Mouse (Mus musculus) midbrain, embryonic 11.5 days (tissue): ENCODE measurements around the gene Cacna1s. TPM values are rescaled to one million over a fixed set of nuclear protein-coding genes. Genes with fewer than 3 reads are reported as not detected.
A peak's percentile ranks its signal among the peaks of the same experiment; 100 is the strongest.

ENCODE experiments used
- ATAC-seq: fragments of 200-750 bp; cut with Nextera tagmentation; 2 replicates; pipeline ENCODE4 v1.8.0; 2017; ENCODE audit warnings: moderate TSS enrichment, moderate library complexity; ENCODE audit not compliant: low FRiP score
- DNase-seq: peaks from one replicate; pipeline ENCODE4 v3.0.0; 2015; ENCODE audit warnings: low spot score; ENCODE audit errors: missing footprints
- H3K27ac ChIP-seq: fragments of 300-500 bp; sonication (generic); 2 replicates; pipeline ENCODE4 v1.5.1; 2014; ENCODE audit warnings: low read depth, low read length
- H3K27me3 ChIP-seq: fragments of 300-500 bp; sonication (generic); 2 replicates; pipeline ENCODE4 v1.6.1; 2014; ENCODE audit warnings: mild to moderate bottlenecking, low read length, moderate library complexity, mixed read lengths; ENCODE audit not compliant: control insufficient read depth, insufficient read depth
- H3K36me3 ChIP-seq: fragments of 300-500 bp; sonication (generic); 2 replicates; pipeline ENCODE4 v1.6.1; 2014; ENCODE audit warnings: mild to moderate bottlenecking, low read length, moderate library complexity, mixed read lengths; ENCODE audit not compliant: control insufficient read depth, insufficient read depth
- H3K4me1 ChIP-seq: fragments of 300-500 bp; sonication (generic); 2 replicates; pipeline ENCODE4 v1.6.1; 2014; ENCODE audit warnings: low read length; ENCODE audit not compliant: control insufficient read depth, insufficient read depth
- H3K4me2 ChIP-seq: fragments of 300-500 bp; sonication (generic); 2 replicates; pipeline ENCODE4 v1.6.1; 2014; ENCODE audit warnings: mild to moderate bottlenecking, moderate library complexity
- H3K4me3 ChIP-seq: fragments of 300-500 bp; sonication (generic); 2 replicates; pipeline ENCODE4 v1.5.1; 2014; ENCODE audit warnings: low read depth, low read length
- H3K9ac ChIP-seq: fragments of 300-500 bp; sonication (generic); 2 replicates; pipeline ENCODE4 v1.6.1; 2014; ENCODE audit warnings: low read length
- H3K9me3 ChIP-seq: fragments of 300-500 bp; sonication (generic); 2 replicates; pipeline ENCODE4 v1.6.1; 2016; ENCODE audit warnings: low read length; ENCODE audit not compliant: control insufficient read depth
- WGBS: fragments of 180-500 bp; shearing (Covaris S2); extraction: QIAGEN DNeasy Blood & Tissue Kit; methylation state at CpG from one replicate; pipeline ENCODE4 v1.1.7; 2014; 5-methylcytosine and 5-hydroxymethylcytosine counted together
- polyA plus RNA-seq: library from polyadenylated mRNA; unstranded; fragments of >200 nt; fragmentation: Nextera tagmentation; extraction: Ambion mirVana; gene quantifications from 2 replicates; pipeline ENCODE4 v1.2.1, GENCODE M21; 2014

Gene Cacna1s
- polyA plus RNA-seq, 1 experiment from 2014 or later: 0.23 TPM

DNA sequence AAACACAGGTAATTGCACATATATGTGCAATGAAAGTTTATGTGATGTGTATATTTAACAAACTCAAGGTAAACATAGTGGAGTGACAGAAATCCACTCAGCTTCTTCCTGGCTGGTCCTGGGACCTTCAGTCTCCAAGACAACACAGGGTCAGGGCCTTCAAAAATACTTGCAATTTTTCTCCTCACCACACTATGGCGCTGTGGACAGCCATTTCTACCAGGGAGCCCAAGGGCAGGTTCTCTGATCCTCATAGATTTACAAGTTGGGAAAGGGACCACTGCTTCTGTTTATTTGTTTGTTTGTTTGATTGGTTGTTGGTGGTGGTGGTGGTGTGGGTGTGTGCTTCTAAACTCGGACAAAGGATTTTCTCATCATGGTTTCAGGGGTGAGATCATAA, 5.1 kb upstream of the Cacna1s start:
- 10% methylated on average over 2 of the region's 2 CpGs for WGBS

DNA sequence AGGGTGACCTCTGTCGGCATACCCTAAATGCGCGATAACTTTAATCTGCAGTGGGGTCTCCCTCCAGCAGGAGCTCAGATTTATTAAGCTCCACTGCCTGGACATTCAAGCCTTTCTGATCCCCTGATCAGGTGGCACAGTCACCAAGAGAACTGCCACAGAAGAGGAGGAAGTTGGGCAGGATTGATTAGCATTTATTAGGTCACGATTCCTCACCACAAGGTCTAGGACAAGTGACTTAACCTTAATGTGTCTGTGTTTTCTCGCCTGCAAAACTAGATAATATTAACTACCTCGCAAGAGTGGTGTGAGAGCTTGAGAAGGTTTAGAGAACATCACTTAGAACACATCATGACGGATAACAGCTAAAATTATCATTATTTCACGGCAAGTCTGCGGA, 4.7 kb upstream of the Cacna1s start:
- H3K4me1 ChIP-seq: peaks cover 6% of the 10 kb centered on the region
- no peaks in the 10 kb centered on the region for H3K36me3 ChIP-seq
- H3K4me3 ChIP-seq: no peak overlapping the region
- H3K27ac ChIP-seq: no peak overlapping the region
- WGBS: 72% methylated on average over 9 of the region's 9 CpGs
- H3K9ac ChIP-seq: no peak overlapping the region
- no peaks in the 10 kb centered on the region for H3K9me3 ChIP-seq
- no peak overlapping the region for H3K4me2 ChIP-seq
- ATAC-seq (no peak), DNase-seq (no peak)
- H3K27me3 ChIP-seq: peaks cover 28% of the 10 kb centered on the region

More for the DNA sequence above, 5.1 kb upstream of the Cacna1s start:
- no peak for ATAC-seq
- peaks cover 27% of the 10 kb centered on the region for H3K27me3 ChIP-seq
- H3K9ac ChIP-seq: no peak overlapping the region
- no peaks in the 10 kb centered on the region for H3K36me3 ChIP-seq
- no peak overlapping the region for H3K4me3 ChIP-seq
- H3K4me2 ChIP-seq: no peak overlapping the region
- DNase-seq: no peak
- H3K9me3 ChIP-seq: no peaks in the 10 kb centered on the region
- peaks cover 6% of the 10 kb centered on the region for H3K4me1 ChIP-seq
- no peak overlapping the region for H3K27ac ChIP-seq

GRCm38 (mm10) chr1:136050312-136051012, 2.1 kb upstream of the Cacna1s start, which contains the start of gene Ascl5:
Gene Ascl5 (plus strand): TSS chr1:136050804.
- peaks cover 28% of the 10 kb centered on the region for H3K27me3 ChIP-seq
- H3K9me3 ChIP-seq: no peaks in the 10 kb centered on the region
- peak within 1 kb of the TSS; percentile 36; the same call in 1 of the 2 replicates for H3K9ac ChIP-seq
- ATAC-seq (peak; percentile 18; the same call in 1 of the 2 replicates), DNase-seq (peak; percentile 93)
- WGBS: 24% methylated on average over 29 of the region's 29 CpGs
- peak within 1 kb of the TSS; percentile 50 for H3K4me2 ChIP-seq
- no peaks in the 10 kb centered on the region for H3K36me3 ChIP-seq
- peaks cover 6% of the 10 kb centered on the region for H3K4me1 ChIP-seq
- no peak within 1 kb of the TSS for H3K27ac ChIP-seq
- H3K4me3 ChIP-seq: peak within 1 kb of the TSS; percentile 32

GRCm38 (mm10) chr1:136051013-136051315, 1.6 kb upstream of the Cacna1s start:
- no peak for DNase-seq
- Histone ChIP-seq H3K4me2 (peak overlapping the region; percentile 50), H3K27me3 (peaks cover 28% of the 10 kb centered on the region), H3K9ac (peak overlapping the region; percentile 36; the same call in 1 of the 2 replicates), H3K4me1 (peaks cover 11% of the 10 kb centered on the region), H3K4me3 (peak overlapping the region; percentile 32), H3K27ac (no peak overlapping the region), H3K9me3 (no peaks in the 10 kb centered on the region), H3K36me3 (no peaks in the 10 kb centered on the region)
- 2% methylated on average over 36 of the region's 36 CpGs for WGBS
- ATAC-seq: no peak

DNA sequence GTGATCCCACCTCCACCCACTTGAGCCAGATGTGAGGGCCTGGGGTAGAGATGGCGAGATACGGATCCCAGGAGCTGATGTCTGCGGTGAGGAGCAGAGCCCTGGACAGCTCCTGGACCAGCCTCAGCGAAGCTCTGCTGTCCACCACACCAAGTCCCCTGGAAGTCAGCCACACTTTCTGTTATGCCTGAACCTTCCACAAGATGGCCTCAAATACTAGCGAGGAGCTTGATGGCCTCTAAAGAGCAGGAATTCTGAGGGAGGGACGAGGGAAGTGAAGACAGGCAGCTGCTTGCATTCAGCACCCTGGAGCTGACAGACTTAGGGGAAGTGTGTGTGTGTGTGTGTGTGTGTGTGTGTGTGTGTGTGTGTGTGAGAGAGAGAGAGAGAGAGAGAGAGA, 1.1 kb upstream of the Cacna1s start:
- H3K27me3 ChIP-seq: peaks cover 28% of the 10 kb centered on the region
- peak overlapping the region; percentile 50 for H3K4me2 ChIP-seq
- ATAC-seq (peak; percentile 71), DNase-seq (peak; percentile 96)
- no peaks in the 10 kb centered on the region for H3K36me3 ChIP-seq
- H3K4me1 ChIP-seq: peaks cover 14% of the 10 kb centered on the region
- no peak overlapping the region for H3K27ac ChIP-seq
- H3K9me3 ChIP-seq: no peaks in the 10 kb centered on the region
- WGBS: 0% methylated on average over 6 of the region's 6 CpGs
- peak overlapping the region; percentile 32 for H3K4me3 ChIP-seq
- H3K9ac ChIP-seq: peak overlapping the region; percentile 36; the same call in 1 of the 2 replicates

GRCm38 (mm10) chr1:136055771-136056170, 3.2 kb downstream of the Cacna1s start:
- Histone ChIP-seq H3K9me3 (no peaks in the 10 kb centered on the region), H3K36me3 (no peaks in the 10 kb centered on the region), H3K4me1 (peaks cover 13% of the 10 kb centered on the region), H3K27me3 (peaks cover 13% of the 10 kb centered on the region), H3K4me3 (no peak overlapping the region), H3K9ac (no peak overlapping the region), H3K27ac (no peak overlapping the region; the same call in 1 of the 2 replicates), H3K4me2 (no peak overlapping the region)
- 0 out of 2 replicates have a peak, but pooled peaks have one; percentile 26 for ATAC-seq
- WGBS: 39% methylated on average over 3 of the region's 3 CpGs
- DNase-seq: no peak

DNA sequence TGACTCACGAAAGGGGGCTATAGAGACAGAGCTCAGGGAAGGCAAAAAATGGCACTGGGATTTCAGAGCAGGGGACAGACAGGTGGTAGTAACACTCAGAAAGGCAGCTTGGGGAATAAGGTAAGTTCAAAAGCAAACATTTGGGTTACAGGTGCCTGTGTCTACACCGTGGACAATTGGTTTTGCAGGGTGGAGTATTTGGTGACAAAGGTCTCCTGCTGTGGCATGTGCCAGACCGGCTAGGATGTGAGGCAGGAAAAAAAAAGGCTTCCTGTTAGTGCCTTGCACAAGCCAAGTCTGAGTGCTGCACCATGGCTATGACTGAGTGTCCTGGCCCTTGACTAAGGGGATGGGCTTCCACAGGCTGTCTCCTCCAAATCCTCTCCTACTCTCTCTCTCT, 6.0 kb downstream of the Cacna1s start:
- 48% methylated on average over 3 of the region's 3 CpGs for WGBS
- Histone ChIP-seq H3K9me3 (no peaks in the 10 kb centered on the region), H3K27ac (no peak overlapping the region), H3K4me2 (no peak overlapping the region), H3K9ac (no peak overlapping the region), H3K36me3 (no peaks in the 10 kb centered on the region), H3K27me3 (no peaks in the 10 kb centered on the region), H3K4me3 (no peak overlapping the region), H3K4me1 (peaks cover 7% of the 10 kb centered on the region)
- ATAC-seq: no peak
- no peak for DNase-seq

DNA sequence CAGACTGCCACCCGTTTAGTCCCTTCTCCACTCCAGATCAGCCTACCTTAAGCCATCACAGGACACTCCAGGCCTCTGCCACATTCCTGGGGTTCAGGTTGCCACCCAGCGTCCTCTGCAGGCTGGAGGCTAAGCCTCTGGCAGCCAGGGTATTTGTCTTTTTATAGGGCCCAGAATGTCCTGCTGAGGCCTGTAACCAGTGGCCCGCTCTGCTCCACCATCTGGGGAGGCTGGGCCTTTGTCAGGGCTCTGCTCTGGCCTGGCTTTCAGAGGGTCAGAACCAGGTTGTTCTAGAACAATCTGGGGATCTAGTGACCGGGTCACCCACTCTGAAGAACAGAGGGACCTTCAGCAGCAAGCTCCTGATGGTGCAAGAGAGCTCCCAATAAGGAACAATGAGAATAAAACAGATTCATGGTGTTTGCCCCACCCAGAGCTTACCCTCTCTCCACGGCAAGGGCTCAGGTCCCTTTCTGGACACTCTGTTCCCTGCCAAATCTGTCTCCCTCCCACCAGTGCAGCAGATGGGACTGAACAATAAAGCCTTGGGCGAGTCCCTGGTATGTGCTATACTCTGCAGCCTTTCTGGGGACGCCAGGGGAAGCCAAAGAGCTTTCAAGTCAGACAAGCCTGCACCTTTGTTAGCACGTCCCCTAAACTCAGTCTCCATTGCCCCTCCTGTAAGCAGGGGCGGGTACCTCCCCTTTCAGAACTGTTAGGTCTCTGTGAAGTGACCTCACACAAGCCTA, 8.7 kb downstream of the Cacna1s start:
- Histone ChIP-seq H3K9me3 (no peaks in the 10 kb centered on the region), H3K4me1 (peaks cover under 1% of the 10 kb centered on the region; the same call in 1 of the 2 replicates), H3K9ac (no peak overlapping the region), H3K4me3 (no peak overlapping the region), H3K27me3 (no peaks in the 10 kb centered on the region), H3K4me2 (no peak overlapping the region), H3K36me3 (no peaks in the 10 kb centered on the region), H3K27ac (no peak overlapping the region)
- WGBS: 57% methylated on average over 9 of the region's 9 CpGs
- ATAC-seq (no peak), DNase-seq (no peak)

DNA sequence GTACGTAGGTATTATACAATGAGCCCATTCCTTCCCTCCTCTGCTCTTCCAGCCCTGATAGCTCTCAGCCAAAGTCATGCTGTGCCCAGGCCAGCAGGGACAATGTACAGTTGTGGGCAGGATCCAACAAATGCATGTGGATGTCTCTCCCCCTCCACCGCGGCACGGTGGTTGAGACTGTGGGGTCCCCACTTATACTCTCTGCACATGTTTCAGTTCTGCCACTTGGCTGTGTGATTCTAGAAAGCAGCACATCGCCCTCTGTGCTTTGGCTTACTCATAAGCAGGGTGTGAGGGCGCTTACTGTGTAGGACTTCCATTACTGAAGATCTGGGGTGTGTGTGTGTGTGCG, 9.2 kb downstream of the Cacna1s start:
- ATAC-seq (no peak), DNase-seq (no peak)
- Histone ChIP-seq H3K4me2 (no peak overlapping the region), H3K27me3 (no peaks in the 10 kb centered on the region), H3K9me3 (no peaks in the 10 kb centered on the region), H3K9ac (no peak overlapping the region), H3K4me1 (no peaks in the 10 kb centered on the region), H3K4me3 (no peak overlapping the region), H3K36me3 (no peaks in the 10 kb centered on the region), H3K27ac (no peak overlapping the region)
- 89% methylated on average over 7 of the region's 7 CpGs for WGBS
